Mouse (Mus musculus) midbrain, embryonic 13.5 days (tissue): Measurements from ENCODE around the gene Mtm1. TPM values are rescaled to one million over a fixed set of nuclear protein-coding genes. Genes with fewer than 3 reads are reported as not detected.

Experiments
- ATAC-seq: fragments of 200-750 bp; cut with Nextera tagmentation; 2 replicates; pipeline ENCODE4 v1.8.0; 2017; ENCODE audit warnings: mild to moderate bottlenecking, moderate TSS enrichment, moderate library complexity
- H3K27ac ChIP-seq: fragments of 300-500 bp; sonication (generic); 2 replicates; pipeline ENCODE4 v1.5.1; 2015; ENCODE audit warnings: inconsistent platforms, mild to moderate bottlenecking, moderate library complexity
- H3K27me3 ChIP-seq: fragments of 300-500 bp; sonication (generic); 2 replicates; pipeline ENCODE4 v1.6.1; 2015; ENCODE audit warnings: mild to moderate bottlenecking, inconsistent platforms
- H3K36me3 ChIP-seq: fragments of 300-500 bp; sonication (generic); 2 replicates; pipeline ENCODE4 v1.6.1; 2015; ENCODE audit warnings: mild to moderate bottlenecking, inconsistent platforms
- H3K4me1 ChIP-seq: fragments of 300-500 bp; sonication (generic); replicated peaks from 2 replicates; pipeline ENCODE4 v1.6.1; 2015; ENCODE audit warnings: inconsistent platforms
- H3K4me2 ChIP-seq: fragments of 300-500 bp; sonication (generic); replicated peaks from 2 replicates; pipeline ENCODE4 v1.6.1; 2015; ENCODE audit warnings: moderate library complexity, mild to moderate bottlenecking, inconsistent platforms
- H3K4me3 ChIP-seq: fragments of 300-500 bp; sonication (generic); replicated peaks from 2 replicates; pipeline ENCODE4 v1.5.1; 2015; ENCODE audit warnings: mild to moderate bottlenecking, inconsistent platforms
- H3K9ac ChIP-seq: fragments of 300-500 bp; sonication (generic); replicated peaks from 2 replicates; pipeline ENCODE4 v1.6.1; 2015; ENCODE audit warnings: mild to moderate bottlenecking, inconsistent platforms
- H3K9me3 ChIP-seq: fragments of 300-500 bp; sonication (generic); 2 replicates; pipeline ENCODE4 v1.6.1; 2016; ENCODE audit warnings: mild to moderate bottlenecking, inconsistent platforms
- WGBS: fragments of 180-500 bp; shearing (Covaris S2); methylation state at CpG from one replicate; pipeline ENCODE4 v1.1.7; 2015; 5-methylcytosine and 5-hydroxymethylcytosine counted together
- polyA plus RNA-seq: library from polyadenylated mRNA; unstranded; fragments of >200 nt; fragmentation: Nextera tagmentation; extraction: Ambion mirVana; gene quantifications from 2 replicates; pipeline ENCODE4 v1.2.1, GENCODE M21; 2015

Gene Mtm1
- polyA plus RNA-seq, 1 experiment from 2014 or later, result 4.3 TPM

- ATAC-seq, result no peak
- H3K36me3 ChIP-seq, result no peaks in the 10 kb centered on the region
- H3K4me3 ChIP-seq, result no peak overlapping the region
- H3K27me3 ChIP-seq, result no peaks in the 10 kb centered on the region
- 0 out of 2 replicates have a peak, but pooled peaks cover under 1% of the 10 kb centered on the region for H3K4me1 ChIP-seq
- H3K9ac ChIP-seq, result no peak overlapping the region
- H3K9me3 ChIP-seq, result no peaks in the 10 kb centered on the region
- H3K4me2 ChIP-seq, result no peak overlapping the region
- no peak overlapping the region for H3K27ac ChIP-seq
- WGBS, result 78% methylated on average over 3 of the region's 3 CpGs
These were observed 10.3 kb downstream of the Mtm1 start for GRCm38 (mm10) chrX:71220896-71221295.

GRCm38 (mm10) chrX:71222648-71223408 lies 12.3 kb downstream of the Mtm1 start:
- Histone ChIP-seq H3K27me3 (no peaks in the 10 kb centered on the region), H3K4me2 (no peak overlapping the region), H3K4me3 (no peak overlapping the region), H3K27ac (no peak overlapping the region), H3K9ac (no peak overlapping the region), H3K4me1 (no peaks in the 10 kb centered on the region), H3K9me3 (no peaks in the 10 kb centered on the region), H3K36me3 (no peaks in the 10 kb centered on the region)
- WGBS, result 84% methylated on average over 4 of the region's 4 CpGs
- ATAC-seq, result no peak

- Histone ChIP-seq H3K36me3 (no peaks in the 10 kb centered on the region), H3K9ac (no peak overlapping the region), H3K4me1 (no peaks in the 10 kb centered on the region), H3K4me3 (no peak overlapping the region), H3K27ac (no peak overlapping the region), H3K9me3 (no peaks in the 10 kb centered on the region), H3K4me2 (no peak overlapping the region), H3K27me3 (no peaks in the 10 kb centered on the region)
- no peak for ATAC-seq
- WGBS, result 81% methylated on average over 5 of the region's 5 CpGs
These were observed 16.3 kb downstream of the Mtm1 start for GRCm38 (mm10) chrX:71226881-71227280.

GRCm38 (mm10) chrX:71228200-71228599 lies 17.6 kb downstream of the Mtm1 start:
- no peak overlapping the region for H3K27ac ChIP-seq
- H3K36me3 ChIP-seq, result no peaks in the 10 kb centered on the region
- H3K9me3 ChIP-seq, result no peaks in the 10 kb centered on the region
- H3K27me3 ChIP-seq, result no peaks in the 10 kb centered on the region
- no peak overlapping the region for H3K9ac ChIP-seq
- ATAC-seq, result no peak
- H3K4me2 ChIP-seq, result no peak overlapping the region
- no peak overlapping the region for H3K4me3 ChIP-seq
- 61% methylated on average over 3 of the region's 3 CpGs for WGBS
- H3K4me1 ChIP-seq, result no peaks in the 10 kb centered on the region

GRCm38 (mm10) chrX:71230847-71231246 lies 20.3 kb downstream of the Mtm1 start:
- ATAC-seq, result no peak
- Histone ChIP-seq H3K4me2 (no peak overlapping the region), H3K27me3 (no peaks in the 10 kb centered on the region), H3K9ac (no peak overlapping the region), H3K4me1 (no peaks in the 10 kb centered on the region), H3K9me3 (no peaks in the 10 kb centered on the region), H3K27ac (no peak overlapping the region), H3K36me3 (no peaks in the 10 kb centered on the region), H3K4me3 (no peak overlapping the region)
- 84% methylated on average over 2 of the region's 2 CpGs for WGBS

- ATAC-seq, result no peak
- no peaks in the 10 kb centered on the region for H3K4me1 ChIP-seq
- H3K9ac ChIP-seq, result no peak overlapping the region
- no peaks in the 10 kb centered on the region for H3K27me3 ChIP-seq
- no peak overlapping the region for H3K27ac ChIP-seq
- WGBS, result 83% methylated on average over 1 of the region's 1 CpGs
- H3K36me3 ChIP-seq, result no peaks in the 10 kb centered on the region
- H3K4me3 ChIP-seq, result no peak overlapping the region
- H3K4me2 ChIP-seq, result no peak overlapping the region
- H3K9me3 ChIP-seq, result no peaks in the 10 kb centered on the region
These were observed 45.9 kb downstream of the Mtm1 start for GRCm38 (mm10) chrX:71256422-71256821.

DNA sequence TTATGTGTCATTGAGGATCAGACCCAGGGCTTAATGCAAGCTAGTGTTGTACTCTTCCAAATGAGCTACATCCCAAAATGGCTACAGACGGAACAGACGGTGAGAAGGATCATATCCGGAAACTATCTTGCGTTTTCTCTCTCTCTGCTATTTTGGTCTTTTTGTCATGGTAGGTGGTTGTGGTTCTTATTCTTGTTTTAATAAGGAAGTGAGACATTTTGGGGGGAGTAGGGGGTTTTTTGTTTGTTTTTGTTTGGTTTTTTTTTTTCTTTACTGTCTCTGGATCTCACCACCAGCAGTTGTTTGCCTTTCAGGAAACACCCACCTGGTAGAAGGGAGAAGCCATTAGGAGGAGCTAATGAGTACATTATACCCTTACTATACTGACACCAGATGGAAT lies 50.3 kb downstream of the Mtm1 start:
- no peak overlapping the region for H3K27ac ChIP-seq
- H3K36me3 ChIP-seq, result no peaks in the 10 kb centered on the region
- no peak for ATAC-seq
- no peaks in the 10 kb centered on the region for H3K9me3 ChIP-seq
- no peak overlapping the region for H3K9ac ChIP-seq
- no peak overlapping the region for H3K4me3 ChIP-seq
- H3K27me3 ChIP-seq, result no peaks in the 10 kb centered on the region
- H3K4me2 ChIP-seq, result no peak overlapping the region
- WGBS, result 96% methylated on average over 4 of the region's 4 CpGs
- H3K4me1 ChIP-seq, result no peaks in the 10 kb centered on the region

DNA sequence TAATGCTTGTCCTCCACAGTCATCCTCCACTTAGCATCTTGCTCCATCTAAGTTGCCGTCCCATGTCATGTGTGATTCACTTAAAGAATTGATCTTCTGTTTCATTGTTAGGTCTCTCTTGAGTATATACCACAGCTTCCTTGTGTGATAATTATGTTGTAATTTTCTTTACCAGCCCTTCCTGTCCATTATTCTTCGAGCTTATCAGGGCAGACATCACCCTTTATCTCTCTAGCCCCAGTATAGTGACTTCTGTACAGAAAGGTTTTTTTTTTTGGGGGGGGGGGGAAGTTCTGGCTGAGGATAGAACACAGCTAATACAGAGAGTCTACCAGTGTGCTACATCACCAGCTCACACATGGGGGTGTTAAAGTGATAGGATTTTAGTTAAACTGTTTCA lies 53.7 kb downstream of the Mtm1 start:
- Histone ChIP-seq H3K9me3 (no peaks in the 10 kb centered on the region), H3K36me3 (no peaks in the 10 kb centered on the region), H3K4me3 (no peak overlapping the region), H3K4me2 (no peak overlapping the region), H3K27me3 (no peaks in the 10 kb centered on the region), H3K27ac (no peak overlapping the region), H3K9ac (no peak overlapping the region), H3K4me1 (no peaks in the 10 kb centered on the region)
- no peak for ATAC-seq
- 79% methylated on average over 2 of the region's 2 CpGs for WGBS

- H3K9ac ChIP-seq, result no peak overlapping the region
- no peaks in the 10 kb centered on the region for H3K27me3 ChIP-seq
- H3K27ac ChIP-seq, result no peak overlapping the region
- no peak overlapping the region for H3K4me3 ChIP-seq
- no peaks in the 10 kb centered on the region for H3K36me3 ChIP-seq
- 69% methylated on average over 1 of the region's 1 CpGs for WGBS
- H3K4me1 ChIP-seq, result no peaks in the 10 kb centered on the region
- ATAC-seq, result no peak
- no peak overlapping the region for H3K4me2 ChIP-seq
- no peaks in the 10 kb centered on the region for H3K9me3 ChIP-seq
These were observed 58.4 kb downstream of the Mtm1 start for GRCm38 (mm10) chrX:71268972-71269371.

- no peaks in the 10 kb centered on the region for H3K4me1 ChIP-seq
- 96% methylated on average over 3 of the region's 3 CpGs for WGBS
- no peak overlapping the region for H3K4me3 ChIP-seq
- no peaks in the 10 kb centered on the region for H3K9me3 ChIP-seq
- H3K27me3 ChIP-seq, result no peaks in the 10 kb centered on the region
- no peak overlapping the region for H3K9ac ChIP-seq
- no peak overlapping the region for H3K4me2 ChIP-seq
- H3K27ac ChIP-seq, result no peak overlapping the region
- ATAC-seq, result no peak
- no peaks in the 10 kb centered on the region for H3K36me3 ChIP-seq
These were observed 63.6 kb downstream of the Mtm1 start for GRCm38 (mm10) chrX:71274150-71274549.

- no peak for ATAC-seq
- Histone ChIP-seq H3K9me3 (no peaks in the 10 kb centered on the region), H3K4me3 (no peak overlapping the region), H3K36me3 (no peaks in the 10 kb centered on the region), H3K27me3 (no peaks in the 10 kb centered on the region), H3K9ac (no peak overlapping the region), H3K27ac (no peak overlapping the region), H3K4me2 (no peak overlapping the region), H3K4me1 (no peaks in the 10 kb centered on the region)
- WGBS, result 78% methylated on average over 3 of the region's 3 CpGs
These were observed 74.9 kb downstream of the Mtm1 start for GRCm38 (mm10) chrX:71285473-71285872.

DNA sequence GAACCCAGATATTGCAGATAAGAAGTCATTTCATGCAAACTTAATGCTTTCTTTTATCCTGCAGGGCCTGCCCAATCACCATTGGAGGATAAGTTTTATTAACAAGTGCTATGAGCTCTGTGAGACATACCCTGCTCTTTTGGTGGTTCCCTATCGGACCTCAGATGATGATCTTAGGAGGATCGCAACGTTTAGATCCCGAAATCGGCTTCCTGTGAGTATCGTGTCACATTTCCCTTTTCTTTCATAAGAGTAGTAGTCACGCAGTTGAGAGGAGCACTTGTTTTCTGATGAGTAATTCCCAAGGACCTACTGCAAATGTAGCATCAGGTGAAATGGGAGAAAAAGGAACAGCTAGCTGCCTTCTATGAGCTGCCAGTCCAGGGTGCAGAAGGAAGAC lies 76.5 kb downstream of the Mtm1 start:
- no peaks in the 10 kb centered on the region for H3K27me3 ChIP-seq
- no peak overlapping the region for H3K4me3 ChIP-seq
- no peaks in the 10 kb centered on the region for H3K36me3 ChIP-seq
- H3K4me2 ChIP-seq, result no peak overlapping the region
- ATAC-seq, result no peak
- 91% methylated on average over 7 of the region's 7 CpGs for WGBS
- H3K9ac ChIP-seq, result no peak overlapping the region
- no peaks in the 10 kb centered on the region for H3K9me3 ChIP-seq
- H3K27ac ChIP-seq, result no peak overlapping the region
- no peaks in the 10 kb centered on the region for H3K4me1 ChIP-seq

- Histone ChIP-seq H3K4me2 (no peak overlapping the region), H3K36me3 (no peaks in the 10 kb centered on the region), H3K4me1 (no peaks in the 10 kb centered on the region), H3K9ac (no peak overlapping the region), H3K4me3 (no peak overlapping the region), H3K27me3 (no peaks in the 10 kb centered on the region), H3K27ac (no peak overlapping the region), H3K9me3 (no peaks in the 10 kb centered on the region)
- 85% methylated on average over 2 of the region's 2 CpGs for WGBS
- ATAC-seq, result no peak
These were observed 83.6 kb downstream of the Mtm1 start for GRCm38 (mm10) chrX:71294191-71294590.
